Mouse (Mus musculus) heart, adult 2 months (tissue): ENCODE data around the gene Rbfox2.

ENCODE experiments used
- CTCF ChIP-seq: fragments of 200-600 bp; IDR thresholded peaks from 2 replicates; pipeline ENCODE4 v1.8.1; 2022; ENCODE audit warnings: antibody characterized with exemption, mild to moderate bottlenecking, moderate library complexity
- EP300 ChIP-seq: fragments of 200-500 bp; IDR thresholded peaks from 2 replicates; pipeline ENCODE4 v1.6.1; 2011; ENCODE audit warnings: low read depth, low read length, control low read depth; ENCODE audit not compliant: insufficient read depth

DNA sequence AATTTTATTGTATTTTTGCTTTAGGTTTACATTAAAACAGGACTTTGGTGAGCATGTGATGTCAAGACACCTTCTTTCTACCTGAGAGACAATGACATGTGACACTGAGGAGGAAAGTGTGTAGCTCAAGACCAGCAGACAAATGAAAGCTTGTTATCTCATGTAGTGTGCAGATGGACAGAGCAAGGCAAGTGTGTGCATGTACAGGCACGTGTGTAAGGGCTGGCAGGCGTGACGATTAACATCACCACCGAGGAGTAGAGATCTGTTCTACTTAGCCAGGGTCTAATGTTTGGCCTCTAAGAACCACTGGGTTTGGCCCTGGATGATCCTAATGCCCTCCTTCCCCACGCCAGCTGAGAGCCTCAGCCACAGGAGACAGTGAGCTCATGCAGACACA is 216.3 kb downstream of the Rbfox2 start:
- TF ChIP-seq EP300 (no peak), CTCF (no peak)
